Mouse (Mus musculus) spleen, adult 2 months (tissue): Measurements from ENCODE around the gene Fdps.

Source experiments
- CTCF ChIP-seq: fragments of 200-500 bp; IDR thresholded peaks from 2 replicates; pipeline ENCODE4 v1.5.1; 2011; ENCODE audit warnings: mild to moderate bottlenecking, inconsistent platforms; ENCODE audit not compliant: insufficient read depth, insufficient read length, insufficient replicate concordance; ENCODE audit errors: extremely low read depth
- POLR2A ChIP-seq: fragments of 200-500 bp; IDR thresholded peaks from 2 replicates; pipeline ENCODE4 v1.6.1; 2011; ENCODE audit warnings: low read depth, low read length, inconsistent platforms

- TF ChIP-seq CTCF (no peak), POLR2A (no peak)
Observed at GRCm38 (mm10) chr3:89102495-89103290, 934 bp upstream of the Fdps start.
